15 mouse cellular contexts compared by ENCODE assay signal in the genomic region with DNA sequence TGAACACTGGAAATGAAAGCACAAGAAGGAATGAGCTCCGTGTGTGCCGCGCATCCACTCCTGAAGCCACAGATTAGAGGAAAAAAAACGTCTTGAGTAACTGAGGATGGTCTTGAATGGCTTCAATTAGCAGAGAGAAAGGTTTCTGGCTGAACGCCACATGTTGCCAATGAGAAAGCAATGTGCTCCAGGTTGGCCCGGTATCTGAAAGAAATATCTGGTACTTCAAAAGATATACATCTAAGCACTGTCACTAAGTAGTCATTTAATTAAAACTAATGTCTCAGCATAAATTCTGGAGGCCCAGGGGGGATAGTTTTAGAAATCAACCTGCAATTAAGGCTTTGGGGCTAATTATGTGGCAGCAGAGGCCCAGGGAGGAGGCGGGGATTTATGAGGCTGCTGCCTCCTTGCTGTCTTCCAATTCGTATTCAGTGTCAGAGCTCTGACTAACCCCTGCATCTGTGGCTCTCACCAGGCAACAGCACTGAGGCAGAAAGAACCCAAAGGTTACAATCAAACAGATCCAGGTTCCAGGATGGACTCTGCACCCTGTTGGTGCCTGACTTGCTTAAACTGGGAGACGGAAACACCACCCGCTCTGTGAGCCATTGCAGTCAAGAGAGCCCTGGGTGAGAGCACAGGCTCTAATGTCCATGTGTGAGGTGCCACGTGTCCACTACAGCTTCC.
DNase-seq lines count a peak whose midpoint lies in the region; ATAC-seq and TF ChIP-seq lines count a peak whose summit lies in the region.
"Had no signal": no experiment of that assay in that cellular context is flagged by ENCODE, and none has a peak within 500 bp of the region (broad histone marks: within the 10 kb centered on the region; RNA-seq: fewer than 3 reads in every experiment).

No protein-coding gene starts in this region.

- peak; percentile 65 for ATAC-seq in forebrain, embryonic 11.5 days (replicated peaks; ENCODE audit: low FRiP score)
- peak; percentile 61 for ATAC-seq in liver, embryonic 13.5 days (ENCODE audit: low read depth)
- ATAC-seq in erythroblast, adult 5-6 weeks (replicated peaks; ENCODE audit: low FRiP score, poor library complexity, severe bottlenecking), result no peak

- no peak overlapping the region for H3K4me3 ChIP-seq in forebrain, embryonic 11.5 days (ENCODE audit: low read depth, low read length)
- no peak overlapping the region for H3K4me3 ChIP-seq in forebrain, embryonic 10.5 days
- H3K4me3 ChIP-seq in kidney, adult 2 months (ENCODE audit: insufficient read depth, low read depth, low read length), result no peak overlapping the region
- H3K4me3 ChIP-seq in liver, embryonic 13.5 days (replicated peaks), result no peak overlapping the region
- H3K4me3 ChIP-seq: heart, embryonic 15.5 days; layer of hippocampus, adult 2 months; limb, embryonic 13.5 days; megakaryocyte, embryonic 14.5 days had no signal

- H3K4me2 ChIP-seq in forebrain, embryonic 11.5 days (ENCODE audit: low read depth, low read length, severe bottlenecking), result no peak overlapping the region
- no peak overlapping the region for H3K4me2 ChIP-seq in liver, embryonic 13.5 days
- H3K4me2 ChIP-seq: heart, embryonic 15.5 days; limb, embryonic 13.5 days had no signal

- TF ChIP-seq POLR2A in brain, embryonic 14.5 days (IDR thresholded peaks at IDR 0.05; ENCODE audit: borderline replicate concordance, extremely low read depth, insufficient read depth, insufficient read length, poor library complexity, severe bottlenecking), result no peak
- no peak for TF ChIP-seq POLR2A in kidney, adult 2 months (IDR thresholded peaks at IDR 0.05; ENCODE audit: low read depth, low read length)

- H3K36me3 ChIP-seq in forebrain, embryonic 11.5 days (ENCODE audit: control insufficient read depth, insufficient read depth, low read length), result no peaks in the 10 kb centered on the region
- no peaks in the 10 kb centered on the region for H3K36me3 ChIP-seq in forebrain, embryonic 10.5 days (replicated peaks)
- no peaks in the 10 kb centered on the region for H3K36me3 ChIP-seq in kidney, adult 2 months (ENCODE audit: control insufficient read depth, insufficient read depth, low read length)
- no peaks in the 10 kb centered on the region for H3K36me3 ChIP-seq in liver, embryonic 13.5 days
- H3K36me3 ChIP-seq: heart, embryonic 15.5 days; limb, embryonic 13.5 days had no signal

- H3K27ac ChIP-seq in forebrain, embryonic 11.5 days (ENCODE audit: low read depth, low read length), result no peak overlapping the region
- no peak overlapping the region for H3K27ac ChIP-seq in forebrain, embryonic 10.5 days
- H3K27ac ChIP-seq in kidney, adult 2 months (ENCODE audit: insufficient read depth, low read depth, low read length), result peak overlapping the region; percentile 74
- H3K27ac ChIP-seq in liver, embryonic 13.5 days, result no peak overlapping the region
- H3K27ac ChIP-seq: heart, embryonic 15.5 days; layer of hippocampus, adult 2 months; limb, embryonic 13.5 days had no signal

- H3K4me1 ChIP-seq in forebrain, embryonic 11.5 days (replicated peaks; ENCODE audit: control insufficient read depth, insufficient read depth, low read length), result peaks cover 2% of the 10 kb centered on the region; the same call in 1 of the 2 replicates
- H3K4me1 ChIP-seq in forebrain, embryonic 10.5 days, result peaks cover 40% of the 10 kb centered on the region
- H3K4me1 ChIP-seq in kidney, adult 2 months (ENCODE audit: control insufficient read depth, insufficient read depth, low read length), result peaks cover 22% of the 10 kb centered on the region
- peaks cover 19% of the 10 kb centered on the region for H3K4me1 ChIP-seq in liver, embryonic 13.5 days (replicated peaks)
- H3K4me1 ChIP-seq: heart, embryonic 15.5 days had no signal

- no peak for TF ChIP-seq CTCF in brain, embryonic 14.5 days (IDR thresholded peaks at IDR 0.05; ENCODE audit: borderline replicate concordance, extremely low read depth, insufficient read depth, insufficient read length)
- TF ChIP-seq CTCF in kidney, adult 2 months (conservative IDR thresholded peaks at IDR 0.05; ENCODE audit: insufficient read depth, insufficient read length, low read depth, low read length), result no peak

- no peak overlapping the region for H3K9ac ChIP-seq in forebrain, embryonic 11.5 days (ENCODE audit: low read length)
- H3K9ac ChIP-seq in liver, embryonic 13.5 days, result no peak overlapping the region
- H3K9ac ChIP-seq: heart, embryonic 15.5 days; limb, embryonic 13.5 days had no signal

- H3K27me3 ChIP-seq in forebrain, embryonic 11.5 days (ENCODE audit: control insufficient read depth, insufficient read depth, low read length), result no peaks in the 10 kb centered on the region
- no peaks in the 10 kb centered on the region for H3K27me3 ChIP-seq in forebrain, embryonic 10.5 days (ENCODE audit: poor library complexity, severe bottlenecking)
- H3K27me3 ChIP-seq in kidney, adult 2 months (replicated peaks; ENCODE audit: control insufficient read depth, insufficient read depth, low read length), result no peaks in the 10 kb centered on the region
- H3K27me3 ChIP-seq in liver, embryonic 13.5 days, result no peaks in the 10 kb centered on the region
- H3K27me3 ChIP-seq: heart, embryonic 15.5 days; limb, embryonic 13.5 days; megakaryocyte, embryonic 14.5 days had no signal

- peak; percentile 55 for DNase-seq in forebrain, embryonic 11.5 days (ENCODE audit: low spot score)
- no peak for DNase-seq in forebrain, embryonic 10.5 days (ENCODE audit: extremely low spot score, low spot score)
- peak; percentile 81 for DNase-seq in brain, embryonic 14.5 days (ENCODE audit: low read depth)
- DNase-seq in kidney, adult 2 months, result peak; percentile 90
- DNase-seq in liver, embryonic 13.5 days, result no peak
- DNase-seq in thymus, postnatal 36 days, result no peak
- no peak for DNase-seq in spleen, adult 12 weeks (ENCODE audit: low spot score)
- DNase-seq: adrenal gland, postnatal 10 days; cerebellum, adult 11 months; gastrocnemius, postnatal 10 days had no signal

- WGBS in forebrain, embryonic 11.5 days, result 55% methylated on average over 11 of the region's 11 CpGs
- 61% methylated on average over 11 of the region's 11 CpGs for WGBS in forebrain, embryonic 10.5 days
- 65% methylated on average over 11 of the region's 11 CpGs for WGBS in kidney, adult 2 months
- WGBS in liver, embryonic 13.5 days (ENCODE audit: insufficient replicate concordance), result 71% methylated on average over 11 of the region's 11 CpGs

- H3K9me3 ChIP-seq in forebrain, embryonic 11.5 days (ENCODE audit: control insufficient read depth, low read length), result no peaks in the 10 kb centered on the region
- H3K9me3 ChIP-seq in forebrain, embryonic 10.5 days, result no peaks in the 10 kb centered on the region
- H3K9me3 ChIP-seq in liver, embryonic 13.5 days (replicated peaks), result no peaks in the 10 kb centered on the region
- H3K9me3 ChIP-seq: heart, embryonic 15.5 days; limb, embryonic 13.5 days; megakaryocyte, embryonic 14.5 days had no signal

Comparison
In these comparisons a context has a peak if more than half of its experiments do, and no peak if none do; other contexts are left out.
1. DNase-seq: peak in forebrain, embryonic 11.5 days (single experiment), brain, embryonic 14.5 days (single experiment) and kidney, adult 2 months (single experiment); none in forebrain, embryonic 10.5 days (single experiment), liver, embryonic 13.5 days (single experiment), thymus, postnatal 36 days (0 of 2) and spleen, adult 12 weeks (single experiment).